Mouse (Mus musculus) adrenal gland (tissue): ENCODE results near the gene Gnmt.

Source experiments
- intact Hi-C: fragments of 180-260 bp; cut with DNase I; formaldehyde crosslinking; loops from one replicate; pipeline ENCODE4 v1.15.1; 2025

Gene Gnmt

GRCm38 (mm10) chr17:46742986-46743385 lies 14.0 kb upstream of the Gnmt start:
- intact Hi-C loops, result no loop called here

DNA sequence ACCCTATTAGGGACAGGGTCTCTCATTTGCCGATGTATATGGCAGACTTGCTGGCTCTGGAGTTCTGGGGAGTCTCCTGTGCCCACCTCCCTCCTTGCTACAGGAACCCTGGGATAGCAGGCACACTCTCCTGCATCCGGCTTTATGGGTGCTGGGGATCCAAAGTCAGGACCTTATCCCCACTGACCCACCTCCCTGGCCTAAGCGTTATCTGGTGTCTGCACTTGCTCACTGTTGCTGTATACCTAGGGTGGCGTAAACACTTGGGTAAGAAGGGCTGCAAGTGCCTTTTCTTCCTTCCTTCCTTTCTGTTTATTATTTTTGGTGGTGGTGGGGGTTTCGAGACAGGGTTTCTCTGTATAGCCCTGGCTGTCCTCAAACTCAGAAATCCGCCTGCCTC lies 12.3 kb upstream of the Gnmt start:
- intact Hi-C loops, result no loop called here

DNA sequence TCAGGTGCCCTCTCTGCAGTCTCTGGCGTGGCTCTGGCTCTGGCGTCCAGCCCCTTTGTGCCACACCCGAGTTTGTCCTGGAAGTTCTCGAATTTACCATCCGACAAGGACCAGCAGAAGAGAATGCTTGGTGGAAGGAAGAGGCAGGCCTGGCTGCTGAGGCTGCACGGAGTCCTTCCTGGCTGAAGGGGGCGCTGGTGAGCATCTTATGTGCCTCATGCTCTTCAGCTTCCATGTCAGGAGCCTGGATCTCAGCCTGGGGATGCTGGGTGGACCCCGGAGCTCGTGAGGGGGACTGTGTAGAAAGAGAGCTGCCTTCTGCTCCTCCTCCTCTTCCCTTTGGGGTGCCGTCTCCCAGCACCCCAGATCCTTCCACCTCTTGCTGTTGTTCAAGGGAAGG lies 7.2 kb upstream of the Gnmt start:
- intact Hi-C loops, result no loop called here

DNA sequence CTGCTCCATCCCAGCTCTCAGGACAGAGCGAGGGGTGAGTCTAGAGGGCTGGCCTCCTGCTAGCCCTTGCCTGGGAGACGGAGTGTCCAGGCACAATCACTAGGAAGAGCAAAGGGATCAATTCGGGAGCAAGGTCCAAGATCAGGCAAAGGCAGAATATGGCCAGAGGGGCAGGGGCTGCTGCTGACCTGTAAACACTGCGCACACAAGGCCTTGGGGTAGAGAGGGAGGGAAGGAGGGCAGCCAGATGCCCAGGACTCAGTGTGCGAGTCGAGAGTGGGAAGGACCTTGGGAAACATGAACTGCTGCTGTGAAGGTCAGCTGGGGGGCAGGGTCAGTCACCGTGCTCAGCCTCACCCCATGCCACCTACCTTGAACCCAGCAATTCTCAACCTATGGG lies 6.3 kb upstream of the Gnmt start:
- intact Hi-C loops, result no loop called here

GRCm38 (mm10) chr17:46734055-46734454 lies 5.1 kb upstream of the Gnmt start:
- intact Hi-C loops, result no loop called here

GRCm38 (mm10) chr17:46728496-46728895 lies 472 bp downstream of the Gnmt start:
- intact Hi-C loops, result no loop called here

DNA sequence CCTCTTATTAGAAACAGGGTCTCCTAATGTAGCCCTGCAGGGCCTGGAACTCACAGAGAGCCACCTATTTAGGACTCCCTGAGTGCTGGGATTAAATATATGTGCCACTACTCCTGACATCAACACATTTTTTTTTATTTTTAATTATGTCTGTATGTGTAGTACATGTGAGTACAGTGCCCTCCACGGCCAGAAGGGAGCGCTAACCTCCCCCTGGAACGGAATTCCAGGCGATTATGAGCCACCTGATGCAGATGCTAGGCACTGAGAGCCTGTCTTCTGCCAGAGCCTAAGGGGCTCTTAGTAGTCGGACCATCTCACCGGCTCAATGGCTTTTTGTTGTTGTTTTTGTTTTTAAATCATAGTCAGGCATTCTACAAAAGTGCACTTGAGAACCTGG lies 947 bp downstream of the Gnmt start:
- intact Hi-C loops, result no loop called here

DNA sequence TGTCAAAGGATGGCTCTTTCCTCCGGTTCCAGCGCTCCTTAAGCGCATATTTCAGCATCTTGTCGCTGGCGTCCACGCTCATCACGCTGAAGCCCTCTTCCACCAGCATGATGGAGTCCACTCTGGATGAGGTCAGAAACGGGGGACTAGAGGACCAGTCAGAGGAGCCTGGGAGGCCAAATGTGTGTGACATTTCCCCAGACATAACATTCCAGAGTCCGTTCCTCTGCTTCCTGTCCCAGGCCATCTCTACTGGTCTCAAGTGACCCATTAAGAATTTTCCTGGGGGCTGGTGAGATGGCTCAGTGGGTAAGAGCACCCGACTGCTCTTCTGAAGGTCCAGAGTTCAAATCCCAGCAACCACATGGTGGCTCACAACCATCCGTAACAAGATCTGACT lies 1.7 kb downstream of the Gnmt start:
- intact Hi-C loops, result no loop called here

DNA sequence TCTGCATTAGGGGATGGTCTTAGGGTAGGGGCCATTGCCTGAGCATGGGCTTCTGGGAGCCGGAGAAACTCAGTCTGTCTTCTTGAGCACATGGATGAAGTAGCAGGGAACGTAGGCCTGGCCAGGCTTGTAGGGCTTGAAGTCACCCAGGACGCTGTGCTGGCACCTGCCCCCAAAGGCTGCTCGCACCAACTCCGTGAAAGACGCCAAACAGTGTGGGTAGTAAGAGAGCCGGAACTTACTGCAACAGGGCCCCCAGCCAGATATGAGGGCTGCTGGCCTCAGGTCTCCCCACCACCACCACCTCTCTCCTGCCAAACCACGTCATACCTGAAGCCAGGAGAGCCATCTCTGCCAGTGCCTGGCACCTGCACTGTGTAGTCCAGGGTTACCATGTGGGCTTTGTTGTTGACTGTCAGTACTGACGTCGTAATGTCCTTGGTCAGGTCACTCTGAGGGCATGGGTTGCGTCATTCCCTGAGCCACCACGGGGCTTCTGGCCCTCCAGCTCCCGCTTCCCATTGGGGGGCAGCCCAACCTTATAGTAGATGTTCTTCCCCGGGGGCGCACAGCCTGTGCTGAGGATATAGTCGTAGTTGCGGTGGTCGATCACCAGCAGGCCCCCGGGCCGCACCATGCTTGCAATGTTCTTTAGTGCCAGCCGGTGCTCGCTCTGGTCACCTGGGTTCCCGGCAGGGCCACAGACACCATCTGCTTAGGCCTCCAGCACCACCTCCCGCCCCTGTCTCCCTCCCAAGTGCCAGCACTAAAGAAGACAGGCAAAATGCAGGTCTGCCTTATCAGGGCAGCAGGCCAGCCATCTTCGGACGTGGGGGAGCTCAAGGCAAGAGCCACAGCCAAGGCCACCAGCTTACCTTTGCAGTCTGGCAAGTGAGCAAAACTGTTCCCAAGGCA lies 3.0 kb downstream of the Gnmt start:
- intact Hi-C loops, result no loop called here

- intact Hi-C loops, result no loop called here
Observed at GRCm38 (mm10) chr17:46725273-46725672, 3.7 kb downstream of the Gnmt start.

DNA sequence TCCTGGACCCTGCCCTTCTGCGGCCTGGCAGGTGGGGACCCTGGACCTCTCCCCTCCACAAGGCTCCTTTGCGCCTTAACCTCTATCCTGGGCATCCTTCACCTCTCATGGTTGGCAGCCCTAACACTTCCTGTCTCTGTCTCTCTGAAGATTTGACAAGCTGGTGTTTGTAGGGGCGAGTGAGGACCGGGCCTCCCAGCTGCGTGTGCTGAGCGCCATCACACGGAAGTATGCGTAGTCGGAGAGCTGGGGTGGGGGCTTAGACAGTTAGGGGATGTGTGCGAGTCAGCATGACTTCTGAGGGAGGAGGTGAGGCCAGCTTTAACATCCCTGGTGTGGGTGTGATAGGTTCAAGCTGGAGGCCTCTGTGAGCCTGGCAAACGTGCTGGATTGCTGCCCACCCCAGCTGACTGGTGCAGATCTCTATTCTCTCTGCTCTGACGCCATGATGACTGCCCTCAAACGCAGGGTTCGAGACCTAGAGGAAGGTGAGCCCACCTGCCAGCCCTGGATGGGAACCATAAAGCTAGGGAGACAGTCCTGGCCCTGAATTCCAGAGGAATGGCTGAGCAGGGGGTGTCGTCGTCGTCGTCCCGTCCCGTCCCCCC lies 4.4 kb downstream of the Gnmt start:
- intact Hi-C loops, result no loop called here

DNA sequence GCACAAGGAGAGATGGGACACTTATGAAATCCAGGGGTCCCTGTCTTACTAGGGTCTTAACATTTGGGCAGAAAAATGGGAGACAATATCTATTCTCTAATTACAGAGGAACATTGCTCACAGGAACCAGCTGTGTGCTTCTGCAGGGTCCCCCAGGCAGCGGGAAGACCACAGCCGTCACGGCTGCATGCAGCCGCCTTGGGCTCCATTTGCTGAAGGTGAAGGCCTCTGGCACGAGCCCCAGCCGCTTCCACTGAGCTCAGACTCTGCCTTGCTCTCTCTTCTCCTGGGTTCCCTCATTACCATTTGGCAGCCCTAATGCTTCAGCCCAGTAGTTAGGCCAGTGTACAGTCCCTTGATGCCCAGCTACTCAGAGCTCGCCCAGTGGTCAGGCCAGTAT lies 7.9 kb downstream of the Gnmt start:
- intact Hi-C loops, result no loop called here

DNA sequence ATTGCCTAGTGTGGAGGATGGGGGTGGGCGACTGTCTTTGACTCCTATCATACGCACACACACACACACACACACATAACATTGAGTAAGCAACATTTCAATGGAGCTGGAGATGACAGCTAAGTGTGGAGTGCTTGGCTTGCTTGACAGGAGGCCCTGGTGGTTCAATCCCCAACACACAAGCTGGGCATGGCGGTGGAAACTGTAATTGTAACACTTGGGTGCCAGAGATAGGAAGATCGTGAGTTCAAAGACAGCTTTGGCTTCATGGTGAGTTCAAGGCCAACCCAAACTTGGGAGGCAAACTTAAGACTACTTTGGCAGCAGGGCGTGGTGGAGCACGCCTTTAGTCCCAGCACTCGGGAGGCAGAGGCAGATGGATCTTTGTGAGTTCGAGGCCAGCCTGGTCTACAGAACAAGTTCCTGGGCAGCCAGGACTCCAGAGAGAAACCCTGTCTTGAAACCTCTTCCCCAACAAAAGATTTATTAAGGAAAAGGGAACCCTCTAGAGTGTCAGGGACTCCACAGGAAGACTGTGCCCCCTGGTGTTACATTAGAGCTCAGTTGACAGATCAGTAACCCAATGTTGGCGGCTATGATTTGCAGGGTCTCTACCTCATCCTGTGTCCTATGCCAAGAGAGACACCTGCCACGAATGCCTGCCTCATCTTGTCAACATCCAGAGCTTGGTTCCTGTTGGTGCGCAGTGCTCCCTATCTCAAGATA lies 14.0 kb downstream of the Gnmt start:
- intact Hi-C loops, result loop anchor here (5.0 to 10.0 kb wide), 2 partner anchors 38 to 190 kb away; partner anchors contain the start of gene Mea1

DNA sequence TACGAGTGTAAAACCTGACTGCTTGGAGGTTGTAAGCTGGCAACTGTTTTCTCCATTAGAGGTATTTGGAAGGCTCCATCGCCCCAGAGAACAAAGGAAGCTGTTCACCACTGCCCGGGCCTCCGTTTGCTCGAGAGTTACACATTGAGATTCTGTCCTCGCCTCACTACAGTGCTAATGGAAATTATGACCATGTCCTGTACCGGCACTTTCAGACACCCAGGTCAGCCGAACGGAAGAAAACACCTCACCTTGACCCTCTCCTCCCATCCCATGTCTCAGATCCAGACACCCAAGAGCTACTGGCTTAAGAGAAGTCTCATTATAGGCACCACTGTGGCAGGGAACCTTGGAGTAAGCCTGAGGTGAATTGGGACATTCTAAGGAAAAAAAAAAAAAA lies 15.1 kb downstream of the Gnmt start:
- intact Hi-C loops, result loop anchor here (5.0 to 10.0 kb wide), 2 partner anchors 37 to 189 kb away; partner anchors contain the start of gene Mea1

DNA sequence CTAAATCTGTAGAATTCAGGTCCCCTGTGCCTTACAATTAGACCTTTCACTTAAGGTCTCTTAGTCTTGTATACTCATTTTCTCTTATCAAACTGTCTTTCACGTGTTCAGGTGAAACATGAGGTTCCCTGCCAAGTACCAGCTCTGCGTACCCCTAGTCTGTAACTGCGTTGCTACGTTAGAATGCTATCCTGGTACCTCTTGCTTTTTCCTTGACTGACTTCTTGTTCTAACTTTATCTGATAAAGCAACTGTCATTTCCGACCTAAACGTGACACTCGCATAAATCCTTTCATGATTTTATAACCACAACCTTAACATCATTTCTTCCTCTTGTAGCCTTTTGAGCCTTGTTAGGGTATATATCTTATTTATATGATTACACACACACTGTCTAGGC lies 16.5 kb downstream of the Gnmt start:
- intact Hi-C loops, result loop anchor here (5.0 to 10.0 kb wide), 2 partner anchors 35 to 188 kb away; partner anchors contain the start of gene Mea1

- intact Hi-C loops, result loop anchor here (5.0 to 10.0 kb wide), 2 partner anchors 34 to 187 kb away; partner anchors contain the start of gene Mea1
Observed at GRCm38 (mm10) chr17:46711612-46712271, 17.2 kb downstream of the Gnmt start.

DNA sequence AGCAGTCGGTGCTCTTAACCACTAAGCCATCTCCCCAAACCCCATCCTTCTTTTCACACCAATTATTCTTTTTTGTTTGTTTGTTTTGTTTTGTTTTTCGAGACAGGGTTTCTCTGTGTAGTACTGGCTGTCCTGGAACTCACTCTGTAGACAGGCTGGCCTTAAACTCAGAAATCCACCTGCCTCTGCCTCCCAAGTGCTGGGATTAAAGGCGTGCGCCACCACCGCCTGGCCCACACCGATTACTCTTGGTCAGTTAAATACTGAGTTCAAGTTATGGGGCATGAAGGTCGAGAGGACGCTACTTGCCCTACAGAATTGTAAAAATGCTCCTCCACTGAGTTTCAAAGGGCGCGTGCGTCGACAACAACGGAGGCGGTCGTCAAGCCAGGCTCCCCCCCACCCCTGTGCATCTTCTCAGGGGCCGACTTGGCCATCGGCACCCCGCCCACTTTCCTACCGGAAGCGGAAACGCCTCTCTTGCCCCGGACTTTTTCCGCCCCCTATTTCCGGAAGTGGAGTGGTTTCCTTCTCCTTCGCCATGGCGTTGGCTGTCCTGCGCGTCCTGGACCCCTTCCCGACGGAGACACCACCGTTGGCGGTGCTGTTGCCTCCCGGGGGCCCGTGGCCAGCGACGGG lies 17.9 kb downstream of the Gnmt start, which contains the start of gene Pex6:
Pex6 (plus strand) TSS at position 505 of the 639 bp plus-strand sequence.
- intact Hi-C loops, result loop anchor here (5.0 to 10.0 kb wide), 2 partner anchors 34 to 186 kb away; partner anchors contain the start of gene Mea1

DNA sequence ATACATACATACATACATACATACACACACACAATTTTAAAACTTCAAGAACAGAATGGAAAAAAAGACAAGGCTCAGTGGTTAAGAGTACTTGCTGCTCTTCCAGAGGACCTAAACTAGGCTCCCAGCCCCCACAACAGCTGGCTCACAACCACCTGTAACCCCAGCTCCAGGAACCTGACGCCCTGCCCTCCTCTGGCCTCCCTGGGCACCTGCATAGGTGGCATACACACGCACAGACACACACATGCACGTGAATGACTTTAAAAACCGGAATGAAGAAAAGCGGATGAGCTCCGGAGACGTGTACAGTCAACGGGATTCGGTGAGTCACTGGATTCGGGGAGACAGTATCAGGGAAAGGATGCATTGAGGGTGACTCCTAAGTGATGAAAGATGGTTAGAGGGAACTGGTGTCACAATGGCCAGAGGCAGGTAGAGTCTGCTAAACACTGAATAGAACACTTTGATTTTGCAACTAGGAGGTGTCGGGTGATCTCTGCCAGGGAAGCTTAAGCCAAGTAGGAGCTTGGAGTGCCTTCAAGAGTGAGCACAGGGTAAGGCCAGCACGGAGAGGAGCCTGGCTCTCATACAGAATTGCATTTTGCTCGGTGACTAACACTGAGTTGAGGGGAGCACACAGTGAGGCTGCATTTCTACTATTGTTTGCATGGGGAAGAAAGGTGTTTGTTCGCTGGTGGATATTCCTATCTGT lies 22.4 kb downstream of the Gnmt start:
- intact Hi-C loops, result loop anchor here (10.0 kb wide), 1 partner anchor 52 kb away; the partner anchor contains the start of gene Cul7
